Mouse (Mus musculus) CH12F3 (cell line): ENCODE measurements at regions not wholly inside any gene's neighbourhood (a gene's known extent, or its start where the extent isn't known, plus 50 kb on each side); places are given as distances from the start of the nearest gene placed in this dataset.

ENCODE experiments used
- in situ Hi-C: fragments of 300-500 bp; cut with MboI; formaldehyde crosslinking; loops from 2 replicates; pipeline ENCODE4 v1.14.3; 2020; ENCODE audit warnings: low sequenced_read_pairs

- in situ Hi-C loops, result no loop called here
Measured at GRCm38 (mm10) chr2:61527127-61527526, 51.3 kb upstream of the Tank start.

- in situ Hi-C loops, result no loop called here
Measured at GRCm38 (mm10) chr2:61524060-61524734, 54.2 kb upstream of the Tank start.

DNA sequence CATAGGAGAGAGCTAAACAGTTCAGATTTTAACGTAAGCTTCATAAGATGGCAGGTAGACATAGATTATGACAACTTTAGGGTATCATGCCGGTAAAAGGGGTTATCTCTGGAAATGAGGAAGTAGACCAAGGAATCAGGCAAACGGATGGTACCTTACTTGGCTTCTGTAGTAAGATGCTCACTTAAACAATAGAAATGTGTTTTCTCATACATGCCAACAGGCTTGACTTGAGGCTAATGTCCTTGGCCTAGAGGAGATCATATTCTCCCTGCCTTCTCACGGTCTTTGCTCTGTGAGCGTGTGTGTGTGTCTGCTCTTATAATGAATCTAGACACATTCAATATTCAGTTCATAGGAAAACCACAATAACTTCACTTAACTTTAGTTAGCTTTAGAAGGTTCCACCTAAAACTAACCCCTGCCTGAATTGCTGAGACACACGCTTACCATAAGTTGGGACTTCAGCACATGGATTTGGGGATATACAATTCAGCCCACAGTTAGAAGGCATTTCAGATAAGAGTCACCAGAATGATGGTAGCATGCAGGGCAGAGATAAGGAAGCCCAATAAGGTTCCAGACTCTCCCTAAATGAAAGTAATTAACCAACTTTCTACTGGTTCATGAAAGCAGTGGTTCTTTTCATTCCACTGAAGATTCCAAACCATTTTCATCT, 63.8 kb upstream of the Tank start:
- in situ Hi-C loops, result no loop called here

DNA sequence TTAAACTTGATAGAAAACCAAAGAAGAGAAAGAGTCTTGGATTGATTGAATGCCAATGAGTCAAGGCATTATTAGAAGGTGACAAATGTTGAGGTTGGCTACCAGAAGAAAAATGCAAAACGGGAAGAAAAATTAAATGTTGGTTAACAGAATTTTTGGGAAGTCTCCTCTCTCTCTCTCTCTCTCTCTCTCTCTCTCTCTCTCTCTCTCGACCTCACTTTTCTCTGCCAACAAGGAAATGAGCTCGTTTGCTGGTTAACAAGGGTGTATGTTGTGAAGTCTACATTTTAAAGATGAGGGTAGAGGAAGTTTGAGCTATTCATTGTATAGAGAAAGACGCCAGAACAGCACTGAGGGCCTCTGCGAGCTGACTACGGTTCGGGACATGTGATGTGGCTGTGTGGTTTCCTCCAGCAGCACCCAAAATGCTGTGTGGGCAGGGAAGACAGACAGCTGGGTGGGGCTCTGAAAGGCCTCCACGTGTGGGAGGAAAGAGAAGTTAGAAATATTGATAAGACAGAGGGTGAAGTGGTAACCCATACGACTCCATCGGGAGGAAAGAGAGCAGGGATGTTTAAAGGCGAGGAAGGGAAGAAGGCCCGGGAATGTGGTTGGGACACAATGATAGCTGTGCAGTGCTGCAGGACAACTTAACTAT, 64.5 kb upstream of the Tank start:
- in situ Hi-C loops, result no loop called here

GRCm38 (mm10) chr2:61503594-61503993, 74.8 kb upstream of the Tank start:
- in situ Hi-C loops, result no loop called here

DNA sequence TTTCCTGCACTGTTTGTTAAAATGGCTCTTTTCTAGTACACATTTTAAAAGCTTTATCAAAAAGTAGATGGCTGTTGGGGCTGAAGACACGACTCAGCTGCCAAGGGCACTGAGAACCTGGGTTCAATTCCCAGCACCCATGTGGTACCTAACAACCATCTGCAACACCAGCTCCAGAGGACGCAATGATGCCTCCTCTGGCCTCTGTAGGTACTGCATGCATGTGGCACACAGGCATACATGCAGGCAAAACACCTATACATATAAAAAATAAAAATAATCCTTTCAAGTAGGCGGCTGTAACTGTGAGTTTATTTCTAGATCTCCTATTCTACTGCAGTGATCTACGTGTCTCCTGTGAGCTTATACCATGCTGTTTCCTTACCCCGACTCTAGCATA, 76.5 kb upstream of the Tank start:
- in situ Hi-C loops, result no loop called here

- in situ Hi-C loops, result no loop called here
Measured at GRCm38 (mm10) chr2:61499266-61499665, 79.1 kb upstream of the Tank start.

DNA sequence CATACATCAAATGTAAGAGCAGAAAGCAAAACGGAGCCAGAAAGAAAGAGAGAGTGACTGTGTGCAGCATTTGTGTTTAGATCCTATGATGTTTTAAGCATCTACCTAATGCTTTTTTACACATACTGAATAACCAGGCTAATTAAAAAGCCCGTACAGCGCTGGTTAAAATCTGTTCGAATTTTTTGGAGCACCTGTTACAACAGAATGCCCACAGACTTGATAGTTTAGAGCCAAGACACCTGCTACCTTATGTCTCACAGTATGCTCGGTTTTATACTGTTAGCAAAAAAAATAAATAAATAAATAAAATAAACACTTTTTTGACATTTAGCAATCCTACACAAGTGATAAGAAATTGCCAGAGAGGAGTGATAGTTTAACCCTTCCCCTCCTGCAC, 80.5 kb upstream of the Tank start:
- in situ Hi-C loops, result no loop called here

- in situ Hi-C loops, result no loop called here
Measured at GRCm38 (mm10) chr2:61496968-61497367, 81.4 kb upstream of the Tank start.

DNA sequence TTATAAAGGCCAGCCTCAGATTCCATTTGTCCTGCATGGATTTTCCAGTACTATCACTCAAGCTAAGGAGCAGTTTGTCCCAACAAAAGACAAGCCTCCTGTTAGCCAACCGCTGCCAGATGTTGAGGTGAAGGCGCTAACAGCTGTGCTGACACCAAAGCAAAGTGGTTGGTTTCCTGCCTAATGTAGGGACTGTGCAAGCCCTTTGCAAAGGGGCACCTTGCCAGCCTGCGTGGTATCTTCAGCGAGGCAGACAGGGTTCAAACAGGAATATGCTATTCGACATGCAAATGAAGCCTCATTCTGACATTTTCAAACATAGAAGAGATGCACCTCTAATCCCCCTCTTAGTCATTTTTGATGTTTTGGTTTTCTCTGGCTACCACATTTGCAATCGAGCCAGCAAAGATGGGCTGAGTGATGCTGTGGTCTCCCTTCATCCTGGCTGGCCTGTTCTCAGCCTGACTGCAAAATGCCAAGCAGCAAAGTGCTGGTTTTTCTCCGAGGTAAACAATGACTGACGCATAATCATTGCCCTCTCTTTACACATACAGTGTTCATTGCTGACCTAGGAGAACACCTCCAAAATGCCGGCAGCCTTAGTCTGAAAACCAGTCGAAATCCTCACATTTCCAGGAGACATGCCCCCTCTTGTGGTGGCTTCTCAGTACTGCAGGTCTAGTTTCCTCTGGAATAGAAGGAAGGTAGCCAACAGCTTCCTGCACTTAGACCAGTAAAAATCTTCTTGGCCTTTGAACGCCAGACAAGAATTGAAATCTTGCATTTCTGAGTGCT, 84.3 kb upstream of the Tank start:
- in situ Hi-C loops, result no loop called here

GRCm38 (mm10) chr2:61492043-61492743, 86.2 kb upstream of the Tank start:
- in situ Hi-C loops, result no loop called here

DNA sequence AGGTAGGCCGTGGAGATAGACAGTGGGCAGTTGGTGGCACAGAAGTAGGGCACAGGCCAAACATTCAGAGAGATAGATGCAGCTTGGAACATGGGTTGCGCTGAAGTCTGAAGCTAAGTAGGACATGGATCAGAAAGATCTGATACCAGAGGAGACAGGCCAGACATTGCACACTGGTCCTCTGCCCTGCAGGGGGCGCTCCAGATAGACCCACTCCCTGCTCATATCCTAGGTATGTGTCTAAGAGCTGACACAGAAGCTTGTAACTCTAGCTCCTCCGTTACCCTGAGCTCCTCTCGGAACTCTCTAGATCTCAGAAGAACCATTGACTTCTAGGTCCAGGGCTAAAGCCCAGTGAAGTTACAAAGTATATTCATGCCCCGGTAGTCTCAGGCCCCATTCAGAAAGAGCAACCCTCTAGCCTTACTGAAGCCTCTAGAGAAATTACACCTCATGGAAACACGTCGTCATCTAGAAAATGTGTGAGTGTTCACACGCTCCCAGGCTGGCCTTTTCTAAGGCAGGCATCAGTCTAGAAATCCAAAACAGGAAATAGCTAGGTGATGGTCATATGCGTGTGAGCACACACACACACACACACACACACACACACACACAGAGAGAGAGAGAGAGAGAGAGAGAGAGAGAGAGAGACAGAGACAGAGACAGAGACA, 87.8 kb upstream of the Tank start:
- in situ Hi-C loops, result no loop called here

DNA sequence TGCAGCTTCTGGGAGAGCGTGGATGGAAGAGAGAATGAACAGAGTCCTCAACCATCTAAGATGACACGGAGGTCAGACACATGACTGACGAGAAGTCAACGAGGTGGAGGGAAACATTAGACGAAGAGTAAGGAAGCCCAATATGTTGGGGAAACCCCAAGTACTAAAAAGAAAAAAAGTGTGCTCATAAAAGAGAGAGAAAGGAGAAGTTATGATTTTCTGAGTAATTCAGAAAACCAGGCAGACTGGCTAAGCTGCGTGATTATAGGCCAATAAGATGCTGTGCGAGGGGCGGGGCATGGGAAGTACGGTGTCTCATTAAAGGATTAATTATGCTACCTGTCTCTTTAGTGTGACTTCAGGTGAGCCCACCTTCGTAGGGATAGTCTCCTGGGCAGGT, 88.6 kb upstream of the Tank start:
- in situ Hi-C loops, result no loop called here

GRCm38 (mm10) chr2:61483820-61484219, 94.6 kb upstream of the Tank start:
- in situ Hi-C loops, result no loop called here

GRCm38 (mm10) chr2:61476648-61477047, 101.7 kb upstream of the Tank start:
- in situ Hi-C loops, result no loop called here

GRCm38 (mm10) chr2:61474626-61475025, 103.8 kb upstream of the Tank start:
- in situ Hi-C loops, result loop anchor here (25.0 kb wide), 1 partner anchor 737 kb away; no protein-coding TSS in a partner anchor

- in situ Hi-C loops, result loop anchor here (25.0 kb wide), 1 partner anchor 733 kb away; no protein-coding TSS in a partner anchor
Measured at GRCm38 (mm10) chr2:61470521-61470920, 107.9 kb upstream of the Tank start.

GRCm38 (mm10) chr2:61470064-61470463, 108.3 kb upstream of the Tank start:
- in situ Hi-C loops, result loop anchor here (25.0 kb wide), 1 partner anchor 733 kb away; no protein-coding TSS in a partner anchor

DNA sequence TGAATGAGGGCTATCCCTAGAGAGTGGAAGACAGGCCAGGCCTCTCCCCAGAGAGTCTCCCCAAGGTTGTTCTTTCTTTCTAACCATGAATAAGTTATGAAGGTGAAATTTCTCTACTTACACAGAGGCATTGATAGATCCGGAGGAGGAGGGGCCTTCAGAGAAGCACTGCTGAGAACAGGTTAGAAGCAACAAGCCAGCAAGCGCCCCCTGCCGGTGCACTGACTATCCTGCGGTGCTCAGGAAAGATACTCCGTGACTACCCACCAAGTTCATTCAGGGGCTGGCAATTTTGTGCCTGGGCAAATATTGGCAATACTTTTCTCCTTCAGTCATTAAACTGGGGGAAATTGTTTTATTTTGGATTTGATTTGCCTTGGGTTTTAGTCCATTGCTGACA, 122.5 kb upstream of the Tank start:
- in situ Hi-C loops, result loop anchor here (25.0 kb wide), 1 partner anchor 719 kb away; no protein-coding TSS in a partner anchor

- in situ Hi-C loops, result loop anchor here (25.0 kb wide), 1 partner anchor 717 kb away; no protein-coding TSS in a partner anchor
Measured at GRCm38 (mm10) chr2:61454729-61455128, 123.7 kb upstream of the Tank start.
